Mouse (Mus musculus) embryonic fibroblast, embryonic 13.5 days (primary cell): ENCODE measurements around the gene Six2.

Experiments used
- CTCF ChIP-seq: IDR thresholded peaks from 2 replicates; pipeline ENCODE4 v1.5.1; 2011; ENCODE audit warnings: mild to moderate bottlenecking, control low read depth, low read length, moderate library complexity, borderline replicate concordance; ENCODE audit not compliant: insufficient read depth
- POLR2A ChIP-seq: IDR thresholded peaks from 2 replicates; pipeline ENCODE4 v1.6.1; 2011; ENCODE audit warnings: low read depth, mild to moderate bottlenecking, control low read depth, low read length, moderate library complexity

GRCm38 (mm10) chr17:85688236-85688910, at the start of gene Six2:
- peak; percentile 31; the same call in 1 of the 2 replicates for TF ChIP-seq POLR2A
- no peak for TF ChIP-seq CTCF
